ENCODE assay signal across 35 mouse cellular contexts in the genomic region with DNA sequence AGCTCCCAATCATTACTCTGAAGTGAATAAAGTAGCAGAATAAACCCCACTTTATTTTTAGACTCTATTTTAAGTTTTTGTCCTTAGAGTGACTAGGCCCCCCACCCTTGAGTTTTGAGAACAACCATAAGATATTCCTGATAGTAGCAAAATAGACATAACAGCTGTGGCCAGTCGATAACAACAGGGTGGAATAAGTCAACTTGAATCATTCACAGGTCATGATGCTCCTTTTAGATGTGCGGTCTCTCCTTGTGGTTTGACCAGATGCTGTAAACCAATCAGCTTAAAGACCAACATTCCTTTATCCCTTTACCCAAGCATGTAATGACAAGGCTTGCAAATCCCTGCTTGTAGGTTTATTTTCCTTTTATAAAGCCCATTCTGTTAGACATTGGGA.
"Had no signal": no experiment of that assay in that cellular context is flagged by ENCODE, and none has a peak within 500 bp of the region (broad histone marks: within the 10 kb centered on the region; RNA-seq: fewer than 3 reads in every experiment).

No protein-coding gene starts in this region.

- H3K4me1 ChIP-seq: heart, embryonic 10.5 days; heart, embryonic 12.5 days; heart, embryonic 13.5 days; heart, embryonic 15.5 days; hindbrain, embryonic 10.5 days; hindbrain, embryonic 12.5 days; hindbrain, embryonic 13.5 days; hindbrain, embryonic 15.5 days; kidney, embryonic 15.5 days had no signal

- H3K4me3 ChIP-seq: heart, embryonic 10.5 days; heart, embryonic 12.5 days; heart, embryonic 13.5 days; heart, embryonic 15.5 days; hindbrain, embryonic 10.5 days; hindbrain, embryonic 12.5 days; hindbrain, embryonic 13.5 days; hindbrain, embryonic 15.5 days; kidney, embryonic 15.5 days; layer of hippocampus, adult 2 months; left cerebral cortex, adult 2 months had no signal

- H3K9me3 ChIP-seq: heart, embryonic 10.5 days; heart, embryonic 12.5 days; heart, embryonic 13.5 days; heart, embryonic 15.5 days; hindbrain, embryonic 10.5 days; hindbrain, embryonic 12.5 days; hindbrain, embryonic 13.5 days; hindbrain, embryonic 15.5 days; kidney, embryonic 15.5 days had no signal

- H3K36me3 ChIP-seq: heart, embryonic 10.5 days; heart, embryonic 12.5 days; heart, embryonic 13.5 days; heart, embryonic 15.5 days; hindbrain, embryonic 10.5 days; hindbrain, embryonic 12.5 days; hindbrain, embryonic 13.5 days; hindbrain, embryonic 15.5 days; kidney, embryonic 15.5 days had no signal

- ATAC-seq: hindbrain, embryonic 16.5 days; hindbrain, postnatal 0 days; inflammation-experienced regulatory T-cells, adult 6 months; intestine, embryonic 16.5 days; intestine, postnatal 0 days had no signal

- DNase-seq: heart, postnatal 10 days; heart, postnatal 14 days; heart, postnatal 36 days; heart, postnatal 4 days; kidney, adult 11 months; kidney, adult 18-20 months; kidney, adult 2 months; kidney, adult 8-10 months; kidney, adult 9 months; kidney, postnatal 10 days; kidney, postnatal 14 days; kidney, postnatal 25 days; kidney, postnatal 36 days; kidney, postnatal 4 days; layer of hippocampus, adult 9-11 months; layer of hippocampus, postnatal 36 days had no signal

- H3K27ac ChIP-seq: heart, embryonic 10.5 days; heart, embryonic 13.5 days; heart, embryonic 15.5 days; hindbrain, embryonic 10.5 days; hindbrain, embryonic 12.5 days; hindbrain, embryonic 13.5 days; hindbrain, embryonic 14.5 days; hindbrain, embryonic 15.5 days; hindbrain, postnatal 0 days; kidney, embryonic 15.5 days; kidney, postnatal 0 days; layer of hippocampus, adult 2 months; left cerebral cortex, adult 2 months had no signal

- H3K27me3 ChIP-seq: heart, embryonic 12.5 days; heart, embryonic 13.5 days; heart, embryonic 15.5 days; hindbrain, embryonic 12.5 days; hindbrain, embryonic 13.5 days; hindbrain, embryonic 15.5 days; kidney, embryonic 15.5 days had no signal

- H3K4me2 ChIP-seq: heart, embryonic 11.5 days; heart, embryonic 12.5 days; heart, embryonic 13.5 days; heart, embryonic 15.5 days; hindbrain, embryonic 12.5 days; hindbrain, embryonic 13.5 days; hindbrain, embryonic 14.5 days; hindbrain, embryonic 15.5 days; kidney, embryonic 15.5 days had no signal

- H3K9ac ChIP-seq: heart, embryonic 12.5 days; heart, embryonic 13.5 days; heart, embryonic 15.5 days; hindbrain, embryonic 12.5 days; hindbrain, embryonic 13.5 days; hindbrain, embryonic 14.5 days; hindbrain, embryonic 15.5 days; kidney, embryonic 15.5 days had no signal
